12 mouse cellular contexts compared by ENCODE assay signal in genomic region chr5:130000735-130001134, GRCm38 (mm10). TPM values are rescaled to one million over a fixed set of nuclear protein-coding genes. Genes with fewer than 3 reads are reported as not detected.
DNase-seq lines count a peak whose midpoint lies in the region; ATAC-seq and TF ChIP-seq lines count a peak whose summit lies in the region.
"Had no signal": no experiment of that assay in that cellular context is flagged by ENCODE, and none has a peak within 500 bp of the region (broad histone marks: within the 10 kb centered on the region; RNA-seq: fewer than 3 reads in every experiment).

No protein-coding gene starts in this region.

- no peak for TF ChIP-seq EP300 in heart, adult 2 months (IDR thresholded peaks at IDR 0.05; ENCODE audit: insufficient read depth, low read depth, low read length)

- intact Hi-C loops in heart, adult 2 months (cut with DNase I), result no loop called here

- H3K27ac ChIP-seq in heart, adult 2 months, result no peak overlapping the region; the same call in 1 of the 2 replicates
- H3K27ac ChIP-seq in heart, embryonic 12.5 days (ENCODE audit: poor library complexity, severe bottlenecking), result no peak overlapping the region
- peak overlapping the region; percentile 43; the same call in 1 of the 2 replicates for H3K27ac ChIP-seq in bone marrow, adult 2 months (ENCODE audit: control insufficient read depth, insufficient read depth, low read depth, low read length, poor library complexity)
- 0 out of 2 replicates have a peak overlapping the region, but pooled peaks have one; percentile 88 for H3K27ac ChIP-seq in intestine, embryonic 16.5 days (ENCODE audit: low read length)
- H3K27ac ChIP-seq in macrophage, result peak overlapping the region; percentile 99
- no peak overlapping the region for H3K27ac ChIP-seq in forebrain, embryonic 15.5 days (replicated peaks)
- no peak overlapping the region for H3K27ac ChIP-seq in forebrain, embryonic 11.5 days (ENCODE audit: low read depth, low read length)
- H3K27ac ChIP-seq: limb, embryonic 12.5 days; stomach, embryonic 15.5 days had no signal

- H3K4me3 ChIP-seq in heart, adult 2 months, result no peak overlapping the region
- no peak overlapping the region for H3K4me3 ChIP-seq in heart, embryonic 12.5 days
- no peak overlapping the region for H3K4me3 ChIP-seq in bone marrow, adult 2 months (replicated peaks; ENCODE audit: control insufficient read depth, low read depth, low read length)
- H3K4me3 ChIP-seq in intestine, embryonic 16.5 days (ENCODE audit: low read length), result no peak overlapping the region
- H3K4me3 ChIP-seq in macrophage (ENCODE audit: inconsistent target), result peak overlapping the region; percentile 97
- H3K4me3 ChIP-seq in forebrain, embryonic 15.5 days, result no peak overlapping the region
- H3K4me3 ChIP-seq in forebrain, embryonic 11.5 days (ENCODE audit: low read depth, low read length), result no peak overlapping the region
- H3K4me3 ChIP-seq: limb, embryonic 12.5 days had no signal

- 0 out of 2 replicates have a peak, but pooled peaks cover 5% of the 10 kb centered on the region for H3K9me3 ChIP-seq in heart, embryonic 12.5 days (replicated peaks)
- no peaks in the 10 kb centered on the region; the same call in 1 of the 2 replicates for H3K9me3 ChIP-seq in intestine, embryonic 16.5 days (ENCODE audit: control insufficient read depth, low read length)
- no peaks in the 10 kb centered on the region for H3K9me3 ChIP-seq in forebrain, embryonic 15.5 days
- no peaks in the 10 kb centered on the region; the same call in 1 of the 2 replicates for H3K9me3 ChIP-seq in forebrain, embryonic 11.5 days (ENCODE audit: control insufficient read depth, low read length)
- H3K9me3 ChIP-seq: stomach, embryonic 15.5 days had no signal

- H3K27me3 ChIP-seq in heart, adult 2 months (ENCODE audit: control insufficient read depth, insufficient read depth, low read length), result no peaks in the 10 kb centered on the region
- no peaks in the 10 kb centered on the region for H3K27me3 ChIP-seq in heart, embryonic 12.5 days (replicated peaks)
- H3K27me3 ChIP-seq in intestine, embryonic 16.5 days (replicated peaks; ENCODE audit: control insufficient read depth, insufficient read depth, low read length), result no peaks in the 10 kb centered on the region
- no peaks in the 10 kb centered on the region for H3K27me3 ChIP-seq in forebrain, embryonic 15.5 days
- H3K27me3 ChIP-seq in forebrain, embryonic 11.5 days (ENCODE audit: control insufficient read depth, insufficient read depth, low read length), result no peaks in the 10 kb centered on the region
- H3K27me3 ChIP-seq: limb, embryonic 12.5 days; stomach, embryonic 15.5 days had no signal

- no peak for TF ChIP-seq CTCF in heart, adult 2 months (IDR thresholded peaks at IDR 0.05)
- TF ChIP-seq CTCF in bone marrow, adult 2 months (IDR thresholded peaks at IDR 0.05; ENCODE audit: control insufficient read depth, insufficient read depth, low read length), result no peak

- TF ChIP-seq POLR2A in heart, adult 2 months (IDR thresholded peaks at IDR 0.05; ENCODE audit: insufficient read depth, low read depth, low read length), result no peak
- TF ChIP-seq POLR2A in bone marrow, adult 2 months (IDR thresholded peaks at IDR 0.05; ENCODE audit: borderline replicate concordance, control insufficient read depth, low read depth, low read length), result no peak

- no peaks in the 10 kb centered on the region for H3K79me2 ChIP-seq in heart, adult 2 months (replicated peaks; ENCODE audit: control insufficient read depth, insufficient read depth, low read length)
- peaks cover 62% of the 10 kb centered on the region for H3K79me2 ChIP-seq in macrophage (ENCODE audit: inconsistent target)

- peak; percentile 30 to 58 for DNase-seq in heart, adult 2 months
- DNase-seq in thymus, postnatal 0 days (ENCODE audit: low spot score), result no peak
- no peak for DNase-seq in forebrain, embryonic 11.5 days (ENCODE audit: low spot score)
- DNase-seq: kidney, postnatal 14 days had no signal

- 74% methylated on average over 12 of the region's 12 CpGs for WGBS in heart, adult 2 months
- WGBS in heart, embryonic 12.5 days, result 90% methylated on average over 12 of the region's 12 CpGs
- 46% methylated on average over 12 of the region's 12 CpGs for WGBS in bone marrow, adult 2 months
- 68% methylated on average over 12 of the region's 12 CpGs for WGBS in intestine, embryonic 16.5 days
- 25% methylated on average over 12 of the region's 12 CpGs for WGBS in macrophage (ENCODE audit: missing documents)
- 93% methylated on average over 12 of the region's 12 CpGs for WGBS in forebrain, embryonic 15.5 days
- 91% methylated on average over 12 of the region's 12 CpGs for WGBS in forebrain, embryonic 11.5 days

- H3K9ac ChIP-seq in heart, adult 2 months (ENCODE audit: low read depth, low read length), result no peak overlapping the region
- H3K9ac ChIP-seq in heart, embryonic 12.5 days, result no peak overlapping the region
- H3K9ac ChIP-seq in intestine, embryonic 16.5 days (ENCODE audit: low read depth, low read length), result no peak overlapping the region
- H3K9ac ChIP-seq in forebrain, embryonic 15.5 days (replicated peaks), result no peak overlapping the region
- no peak overlapping the region for H3K9ac ChIP-seq in forebrain, embryonic 11.5 days (ENCODE audit: low read length)
- H3K9ac ChIP-seq: limb, embryonic 12.5 days; stomach, embryonic 15.5 days had no signal

- no peak for ATAC-seq in heart, embryonic 12.5 days (ENCODE audit: insufficient number of reproducible peaks, low FRiP score)
- ATAC-seq in intestine, embryonic 16.5 days, result peak; percentile 12; the same call in 1 of the 2 replicates
- ATAC-seq in forebrain, embryonic 15.5 days (replicated peaks), result no peak
- no peak for ATAC-seq in forebrain, embryonic 11.5 days (replicated peaks; ENCODE audit: low FRiP score)
- ATAC-seq: forebrain, embryonic 16.5 days had no signal

- H3K4me2 ChIP-seq in heart, embryonic 12.5 days, result no peak overlapping the region
- peak overlapping the region; percentile 68 for H3K4me2 ChIP-seq in intestine, embryonic 16.5 days (ENCODE audit: low read depth, low read length)
- H3K4me2 ChIP-seq in forebrain, embryonic 15.5 days (replicated peaks), result no peak overlapping the region
- no peak overlapping the region for H3K4me2 ChIP-seq in forebrain, embryonic 11.5 days (ENCODE audit: low read depth, low read length, severe bottlenecking)

- H3K4me1 ChIP-seq in heart, adult 2 months (ENCODE audit: control insufficient read depth, insufficient read depth, low read length), result peaks cover 7% of the 10 kb centered on the region
- H3K4me1 ChIP-seq in heart, embryonic 12.5 days (replicated peaks), result peaks cover 15% of the 10 kb centered on the region
- peaks cover 3% of the 10 kb centered on the region; the same call in 1 of the 2 replicates for H3K4me1 ChIP-seq in bone marrow, adult 2 months (ENCODE audit: control insufficient read depth, insufficient read depth, low read length)
- H3K4me1 ChIP-seq in intestine, embryonic 16.5 days (ENCODE audit: control insufficient read depth, insufficient read depth, low read length), result peaks cover 8% of the 10 kb centered on the region
- peaks cover 4% of the 10 kb centered on the region for H3K4me1 ChIP-seq in forebrain, embryonic 15.5 days
- H3K4me1 ChIP-seq in forebrain, embryonic 11.5 days (replicated peaks; ENCODE audit: control insufficient read depth, insufficient read depth, low read length), result peaks cover 5% of the 10 kb centered on the region; the same call in 1 of the 2 replicates

- no peaks in the 10 kb centered on the region for H3K36me3 ChIP-seq in heart, adult 2 months (ENCODE audit: control insufficient read depth, insufficient read depth, low read length)
- peaks cover 13% of the 10 kb centered on the region for H3K36me3 ChIP-seq in heart, embryonic 12.5 days
- no peaks in the 10 kb centered on the region; the same call in 1 of the 2 replicates for H3K36me3 ChIP-seq in intestine, embryonic 16.5 days (ENCODE audit: control insufficient read depth, insufficient read depth, low read length)
- peaks cover 42% of the 10 kb centered on the region for H3K36me3 ChIP-seq in macrophage (ENCODE audit: inconsistent target)
- H3K36me3 ChIP-seq in forebrain, embryonic 15.5 days, result no peaks in the 10 kb centered on the region
- no peaks in the 10 kb centered on the region for H3K36me3 ChIP-seq in forebrain, embryonic 11.5 days (ENCODE audit: control insufficient read depth, insufficient read depth, low read length)

RNA-seq across cellular contexts. Expression of gene Gusb, which starts 2.1 kb away (rescaled TPM):
- total RNA-seq in heart, adult 2 months (2021), result 10 to 100 TPM; 12.8 to 13.0 TPM
- polyA plus RNA-seq in heart, adult 2 months (2012; rRNA removed), result 17.9 and 25.3 TPM in 2 replicates
- polyA plus RNA-seq in heart, embryonic 12.5 days (2016; fragmentation: Nextera tagmentation; extraction: Ambion mirVana), result 46.8 and 48.1 TPM in 2 replicates
- 14.5 and 22.6 TPM in 2 replicates for polyA plus RNA-seq in bone marrow, adult 2 months (2011; ENCODE audit: insufficient read depth, insufficient read length, low replicate concordance, missing spikeins)
- 110 and 131 TPM in 2 replicates for polyA plus RNA-seq in intestine, embryonic 16.5 days (2015; fragmentation: Nextera tagmentation; extraction: Ambion mirVana)
- total RNA-seq in macrophage (2018; cell fraction: chromatin; rRNA removed), result 100 to 1,000 TPM in 20 of 26 experiments, 10 to 100 TPM in 6; 43.9 to 406 (median 209) TPM
- 100 to 1,000 TPM; 186 to 615 (median 332) TPM for total RNA-seq in macrophage (2018; cell fraction: cytosol; rRNA removed)
- total RNA-seq in macrophage (2018; cell fraction: nucleus; rRNA removed), result 100 to 1,000 TPM in 25 of 26 experiments, 10 to 100 TPM in 1; 78.9 to 635 (median 323) TPM
- polyA plus RNA-seq in macrophage (2018), result 437 to 471 TPM (median 448 TPM) in 3 replicates
- 59.3 and 61.2 TPM in 2 replicates for polyA plus RNA-seq in thymus, postnatal 0 days (2015; fragmentation: Nextera tagmentation; extraction: Ambion mirVana)
- 17.6 TPM in 2 replicates for polyA plus RNA-seq in forebrain, embryonic 15.5 days (2015; fragmentation: Nextera tagmentation; extraction: Ambion mirVana)
- polyA plus RNA-seq in forebrain, embryonic 11.5 days (2014; fragmentation: Nextera tagmentation; extraction: Ambion mirVana), result 26.7 and 29.9 TPM in 2 replicates

RNA-seq across cellular contexts. Expression of gene Asl, which starts 28.3 kb away (rescaled TPM):
- total RNA-seq in heart, adult 2 months (2021), result 1 to 10 TPM; 3.2 to 4.6 TPM
- 5.9 and 6.5 TPM in 2 replicates for polyA plus RNA-seq in heart, adult 2 months (2012; rRNA removed)
- polyA plus RNA-seq in heart, embryonic 12.5 days (2016; fragmentation: Nextera tagmentation; extraction: Ambion mirVana), result 15.7 and 19.1 TPM in 2 replicates
- 14.9 and 37.1 TPM in 2 replicates for polyA plus RNA-seq in bone marrow, adult 2 months (2011; ENCODE audit: insufficient read depth, insufficient read length, low replicate concordance, missing spikeins)
- 74.1 and 89.4 TPM in 2 replicates for polyA plus RNA-seq in intestine, embryonic 16.5 days (2015; fragmentation: Nextera tagmentation; extraction: Ambion mirVana)
- 10 to 100 TPM; 20.6 to 70.5 (median 40.0) TPM for total RNA-seq in macrophage (2018; cell fraction: chromatin; rRNA removed)
- total RNA-seq in macrophage (2018; cell fraction: cytosol; rRNA removed), result 10 to 100 TPM; 26.8 to 44.9 (median 33.1) TPM
- 10 to 100 TPM; 20.1 to 64.3 (median 32.2) TPM for total RNA-seq in macrophage (2018; cell fraction: nucleus; rRNA removed)
- 33.6 to 39.7 TPM (median 34.1 TPM) in 3 replicates for polyA plus RNA-seq in macrophage (2018)
- polyA plus RNA-seq in thymus, postnatal 0 days (2015; fragmentation: Nextera tagmentation; extraction: Ambion mirVana), result 32.2 and 37.8 TPM in 2 replicates
- polyA plus RNA-seq in forebrain, embryonic 15.5 days (2015; fragmentation: Nextera tagmentation; extraction: Ambion mirVana), result 23.1 and 29.5 TPM in 2 replicates
- polyA plus RNA-seq in forebrain, embryonic 11.5 days (2014; fragmentation: Nextera tagmentation; extraction: Ambion mirVana), result 27.0 and 33.4 TPM in 2 replicates

RNA-seq across cellular contexts. Expression of gene Crcp, which starts 28.4 kb away (rescaled TPM):
- total RNA-seq in heart, adult 2 months (2021), result 10 to 100 TPM in 1 of 2 experiments, 1 to 10 TPM in 1; 9.3 to 11.2 TPM
- 9.5 and 10.3 TPM in 2 replicates for polyA plus RNA-seq in heart, adult 2 months (2012; rRNA removed)
- polyA plus RNA-seq in heart, embryonic 12.5 days (2016; fragmentation: Nextera tagmentation; extraction: Ambion mirVana), result 21.2 and 22.5 TPM in 2 replicates
- 10.5 and 18.0 TPM in 2 replicates for polyA plus RNA-seq in bone marrow, adult 2 months (2011; ENCODE audit: insufficient read depth, insufficient read length, low replicate concordance, missing spikeins)
- polyA plus RNA-seq in intestine, embryonic 16.5 days (2015; fragmentation: Nextera tagmentation; extraction: Ambion mirVana), result 37.2 and 38.7 TPM in 2 replicates
- total RNA-seq in macrophage (2018; cell fraction: chromatin; rRNA removed), result 10 to 100 TPM in 10 of 26 experiments, 1 to 10 TPM in 16; 3.3 to 13.9 (median 8.8) TPM
- total RNA-seq in macrophage (2018; cell fraction: cytosol; rRNA removed), result 10 to 100 TPM; 19.0 to 44.7 (median 32.8) TPM
- total RNA-seq in macrophage (2018; cell fraction: nucleus; rRNA removed), result 10 to 100 TPM in 16 of 26 experiments, 1 to 10 TPM in 10; 5.9 to 21.0 (median 11.9) TPM
- polyA plus RNA-seq in macrophage (2018), result 28.9 to 33.0 TPM (median 32.1 TPM) in 3 replicates
- 49.7 and 50.4 TPM in 2 replicates for polyA plus RNA-seq in thymus, postnatal 0 days (2015; fragmentation: Nextera tagmentation; extraction: Ambion mirVana)
- 72.9 and 82.8 TPM in 2 replicates for polyA plus RNA-seq in forebrain, embryonic 15.5 days (2015; fragmentation: Nextera tagmentation; extraction: Ambion mirVana)
- 36.4 and 39.0 TPM in 2 replicates for polyA plus RNA-seq in forebrain, embryonic 11.5 days (2014; fragmentation: Nextera tagmentation; extraction: Ambion mirVana)

RNA-seq across cellular contexts. Expression of gene Vkorc1l1, which starts 59.0 kb away (rescaled TPM):
- total RNA-seq in heart, adult 2 months (2021), result 10 to 100 TPM; 14.3 to 17.9 TPM
- polyA plus RNA-seq in heart, adult 2 months (2012; rRNA removed), result 12.4 and 18.3 TPM in 2 replicates
- polyA plus RNA-seq in heart, embryonic 12.5 days (2016; fragmentation: Nextera tagmentation; extraction: Ambion mirVana), result 23.2 and 24.2 TPM in 2 replicates
- 14.4 and 15.2 TPM in 2 replicates for polyA plus RNA-seq in bone marrow, adult 2 months (2011; ENCODE audit: insufficient read depth, insufficient read length, low replicate concordance, missing spikeins)
- 22.1 and 28.8 TPM in 2 replicates for polyA plus RNA-seq in intestine, embryonic 16.5 days (2015; fragmentation: Nextera tagmentation; extraction: Ambion mirVana)
- 10 to 100 TPM in 16 of 26 experiments, 1 to 10 TPM in 10; 4.7 to 20.3 (median 10.9) TPM for total RNA-seq in macrophage (2018; cell fraction: chromatin; rRNA removed)
- total RNA-seq in macrophage (2018; cell fraction: cytosol; rRNA removed), result 10 to 100 TPM in 25 of 26 experiments, 1 to 10 TPM in 1; 8.8 to 21.0 (median 13.5) TPM
- total RNA-seq in macrophage (2018; cell fraction: nucleus; rRNA removed), result 10 to 100 TPM in 23 of 26 experiments, 1 to 10 TPM in 3; 7.2 to 31.5 (median 13.5) TPM
- 13.1 to 24.0 TPM (median 20.1 TPM) in 3 replicates for polyA plus RNA-seq in macrophage (2018)
- 14.0 and 19.2 TPM in 2 replicates for polyA plus RNA-seq in thymus, postnatal 0 days (2015; fragmentation: Nextera tagmentation; extraction: Ambion mirVana)
- polyA plus RNA-seq in forebrain, embryonic 15.5 days (2015; fragmentation: Nextera tagmentation; extraction: Ambion mirVana), result 30.4 and 31.3 TPM in 2 replicates
- polyA plus RNA-seq in forebrain, embryonic 11.5 days (2014; fragmentation: Nextera tagmentation; extraction: Ambion mirVana), result 32.1 and 35.7 TPM in 2 replicates

Comparison
In these comparisons a context has a peak if more than half of its experiments do, and no peak if none do; other contexts are left out.
1. DNase-seq: peak in heart, adult 2 months (2 of 2); none in thymus, postnatal 0 days (single experiment) and forebrain, embryonic 11.5 days (single experiment).
2. H3K27ac ChIP-seq: peak in bone marrow, adult 2 months (single experiment), intestine, embryonic 16.5 days (single experiment) and macrophage (single experiment); none in heart, adult 2 months (single experiment), heart, embryonic 12.5 days (single experiment), forebrain, embryonic 15.5 days (single experiment) and forebrain, embryonic 11.5 days (single experiment).